Mouse (Mus musculus) kidney, postnatal 0 days (tissue): ENCODE measurements around the gene Tor4a. TPM values are rescaled to one million over a fixed set of nuclear protein-coding genes. Genes with fewer than 3 reads are reported as not detected.

ENCODE experiments used
- ATAC-seq: fragments of 200-750 bp; cut with Nextera tagmentation; replicated peaks from 2 replicates; pipeline ENCODE4 v1.8.0; 2017; ENCODE audit warnings: low read depth, moderate number of reproducible peaks, moderate TSS enrichment, moderate library complexity; ENCODE audit not compliant: low FRiP score
- DNase-seq: peaks from one replicate; pipeline ENCODE4 v3.0.0-alpha.2; 2016; ENCODE audit warnings: low spot score
- H3K27ac ChIP-seq: fragments of 300-500 bp; sonication (generic); 2 replicates; pipeline ENCODE4 v1.5.1; 2014; ENCODE audit warnings: mild to moderate bottlenecking
- H3K27me3 ChIP-seq: fragments of 300-500 bp; sonication (generic); 2 replicates; pipeline ENCODE4 v1.6.1; 2014; ENCODE audit warnings: low read length, mixed read lengths; ENCODE audit not compliant: insufficient read depth
- H3K36me3 ChIP-seq: fragments of 300-500 bp; sonication (generic); 2 replicates; pipeline ENCODE4 v1.6.1; 2014; ENCODE audit warnings: low read length, mixed read lengths; ENCODE audit not compliant: insufficient read depth
- H3K4me1 ChIP-seq: fragments of 300-500 bp; sonication (generic); replicated peaks from 2 replicates; pipeline ENCODE4 v1.6.1; 2014; ENCODE audit warnings: antibody characterized with exemption, low read length, mixed read lengths; ENCODE audit not compliant: insufficient read depth
- H3K4me2 ChIP-seq: fragments of 300-500 bp; sonication (generic); 2 replicates; pipeline ENCODE4 v1.6.1; 2014; ENCODE audit warnings: mild to moderate bottlenecking, low read length, moderate library complexity, mixed read lengths
- H3K4me3 ChIP-seq: fragments of 300-500 bp; sonication (generic); replicated peaks from 2 replicates; pipeline ENCODE4 v1.5.1; 2014; ENCODE audit warnings: low read depth, low read length
- H3K9ac ChIP-seq: fragments of 300-500 bp; sonication (generic); 2 replicates; pipeline ENCODE4 v1.6.1; 2014; ENCODE audit warnings: low read depth, low read length
- H3K9me3 ChIP-seq: fragments of 300-500 bp; sonication (generic); replicated peaks from 2 replicates; pipeline ENCODE4 v1.6.1; 2016; ENCODE audit warnings: low read length, inconsistent platforms, mixed read lengths
- CTCF ChIP-seq: IDR thresholded peaks from 2 replicates; pipeline ENCODE4 v1.5.1; 2016; ENCODE audit warnings: antibody characterized with exemption, low read depth, mild to moderate bottlenecking, moderate library complexity
- WGBS: fragments of 180-500 bp; shearing (Covaris S2); extraction: QIAGEN DNeasy Blood & Tissue Kit; methylation state at CpG from one replicate; pipeline ENCODE4 v1.1.7; 2014; 5-methylcytosine and 5-hydroxymethylcytosine counted together
- polyA plus RNA-seq: library from polyadenylated mRNA; unstranded; fragments of >200 nt; fragmentation: Nextera tagmentation; extraction: Ambion mirVana; gene quantifications from 2 replicates; pipeline ENCODE4 v1.2.1, GENCODE M21; 2015

Gene Tor4a
- 10.8 and 12.0 TPM in 2 replicates for polyA plus RNA-seq

DNA sequence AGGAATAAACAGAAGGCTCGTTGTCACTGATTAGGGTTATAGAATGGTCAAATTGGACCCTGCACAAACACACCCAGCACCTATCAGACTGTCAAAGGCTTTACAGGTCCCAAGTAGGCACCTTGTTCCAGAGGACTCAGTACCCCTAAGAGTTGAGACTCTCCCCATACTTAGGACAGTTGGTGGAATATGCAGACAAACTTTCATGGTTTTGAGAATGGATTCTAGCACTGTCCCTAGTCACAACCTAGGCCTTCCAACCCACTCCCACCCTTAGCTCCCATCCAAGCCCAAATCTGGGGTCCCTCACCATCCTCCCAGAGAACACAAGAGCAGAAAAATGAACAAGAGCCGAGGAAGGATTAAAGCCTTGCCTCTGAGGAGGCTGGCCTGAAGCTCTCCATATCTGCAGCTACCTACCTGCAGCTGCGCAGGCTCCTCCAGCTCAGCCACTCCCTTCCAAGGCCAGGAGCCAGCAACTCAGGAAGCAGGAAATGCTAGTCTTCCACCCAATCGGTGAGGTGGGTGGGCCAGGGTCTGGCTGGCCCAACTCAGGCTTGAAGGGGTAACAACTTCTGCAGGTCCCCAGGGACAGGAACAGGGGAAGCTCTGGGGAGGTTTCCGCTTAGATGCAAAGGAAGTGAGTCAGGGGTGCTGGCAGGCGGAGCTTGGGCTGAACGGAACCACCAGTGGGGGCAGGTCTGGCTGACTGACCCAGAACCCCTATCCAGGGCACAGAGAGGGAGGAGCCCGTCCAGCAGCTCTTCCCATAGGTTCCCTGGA, at the start of gene Tor4a:
Tor4a (minus strand) TSS at position 715 of the 783 bp plus-strand sequence.
- TF ChIP-seq CTCF: no peak; the same call in 1 of the 2 replicates
- Histone ChIP-seq H3K4me2 (peak within 1 kb of the TSS; percentile 65), H3K4me3 (peak within 1 kb of the TSS; percentile 37), H3K9ac (peak within 1 kb of the TSS; percentile 50), H3K27ac (peak within 1 kb of the TSS; percentile 91), H3K9me3 (no peaks in the 10 kb centered on the region), H3K4me1 (peaks cover 14% of the 10 kb centered on the region), H3K27me3 (no peaks in the 10 kb centered on the region), H3K36me3 (peaks cover 18% of the 10 kb centered on the region)
- WGBS: 13% methylated on average over 8 of the region's 8 CpGs
- peak; percentile 90 for DNase-seq
- peak; percentile 71 for ATAC-seq

DNA sequence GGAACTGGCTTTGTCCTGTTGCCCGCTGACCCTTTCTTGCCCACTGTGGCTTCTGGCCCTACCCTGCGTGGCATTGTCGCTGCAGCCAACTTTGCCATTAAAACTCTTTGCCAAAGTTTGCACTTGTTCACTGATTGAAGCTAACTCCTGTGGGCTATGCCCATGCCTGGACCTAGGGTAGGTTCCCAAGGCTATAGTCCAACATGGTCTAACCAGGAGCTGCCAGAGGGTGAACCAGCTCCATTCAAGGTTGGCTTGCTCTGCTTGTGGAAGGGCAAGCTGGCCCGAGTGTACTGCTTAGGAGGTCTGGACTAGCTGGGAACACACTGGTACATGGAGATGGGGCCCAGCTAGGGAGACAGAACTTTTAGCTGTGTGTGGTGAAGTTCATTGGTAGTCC, 47.5 kb upstream of the Tor4a start:
- no peak for DNase-seq
- H3K36me3 ChIP-seq: peaks cover 2% of the 10 kb centered on the region
- no peak overlapping the region for H3K9ac ChIP-seq

DNA sequence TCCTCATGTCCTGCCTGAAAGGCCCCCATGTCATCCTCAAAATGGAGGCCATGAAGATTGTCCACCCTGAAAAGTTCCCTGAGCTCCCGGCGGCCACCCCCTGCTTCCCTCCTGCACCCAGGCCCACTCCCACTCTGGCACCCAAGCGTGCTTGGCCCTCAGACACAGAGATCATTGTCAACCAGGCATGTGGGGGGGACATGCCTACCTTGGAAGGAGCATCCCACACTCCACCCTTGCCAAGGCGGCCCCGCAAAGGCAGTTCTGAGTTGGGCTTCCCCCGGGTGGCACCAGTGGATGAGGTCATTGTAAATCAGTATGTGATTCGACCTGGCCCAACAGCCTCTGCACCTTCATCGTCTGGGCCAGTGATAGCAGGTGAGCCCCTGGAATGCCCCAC, 46.7 kb upstream of the Tor4a start:
- Histone ChIP-seq H3K4me3 (no peak overlapping the region), H3K36me3 (no peaks in the 10 kb centered on the region), H3K27ac (no peak overlapping the region), H3K4me1 (peaks cover 20% of the 10 kb centered on the region), H3K9me3 (no peaks in the 10 kb centered on the region), H3K4me2 (peak overlapping the region; percentile 92), H3K27me3 (no peaks in the 10 kb centered on the region), H3K9ac (no peak overlapping the region)
- 71% methylated on average over 8 of the region's 8 CpGs for whole genome bisulfite sequencing
- TF ChIP-seq CTCF: no peak
- DNase-seq (no peak), ATAC-seq (no peak)

More for the DNA sequence above, 47.5 kb upstream of the Tor4a start:
- H3K27ac ChIP-seq: no peak overlapping the region
- H3K4me2 ChIP-seq: no peak overlapping the region
- 90% methylated on average over 4 of the region's 4 CpGs for WGBS
- TF ChIP-seq CTCF: no peak
- ATAC-seq: no peak
- no peaks in the 10 kb centered on the region for H3K27me3 ChIP-seq
- no peak overlapping the region for H3K4me3 ChIP-seq
- H3K9me3 ChIP-seq: no peaks in the 10 kb centered on the region
- H3K4me1 ChIP-seq: peaks cover 20% of the 10 kb centered on the region

DNA sequence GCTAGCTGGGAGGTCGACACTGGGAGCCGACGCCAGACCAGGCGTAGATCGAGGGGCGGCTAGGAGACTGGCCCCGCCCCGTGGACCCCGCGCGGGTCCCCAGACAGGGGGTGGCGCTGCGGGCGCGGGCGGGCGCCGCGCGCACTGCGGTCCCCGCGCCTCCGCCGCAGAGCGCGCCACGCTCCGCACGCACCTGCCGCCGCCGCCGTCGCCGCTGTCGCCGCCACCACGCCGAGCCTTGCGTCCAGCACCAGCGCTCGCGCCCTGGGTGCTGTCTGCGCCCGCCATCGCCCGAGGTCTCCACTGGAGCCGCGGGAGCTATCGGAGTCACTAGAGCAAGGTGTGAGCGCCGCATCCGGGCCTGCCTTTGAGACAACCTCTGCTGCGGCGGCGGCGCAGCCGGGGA, 45.4 kb upstream of the Tor4a start, which contains the start of the genes Rnf208 and Cysrt1:
Rnf208 (plus strand) TSS at position 155 of the 406 bp plus-strand sequence.
Cysrt1 (minus strand) TSS at position 352 of the 406 bp plus-strand sequence.
- H3K36me3 ChIP-seq: no peaks in the 10 kb centered on the region
- ATAC-seq (0 out of 2 replicates have a peak, but pooled peaks have one; percentile 0), DNase-seq (no peak)
- peak within 1 kb of the TSS; percentile 92 for H3K4me2 ChIP-seq
- peak within 1 kb of the TSS; percentile 68 for H3K9ac ChIP-seq
- no peak for TF ChIP-seq CTCF
- WGBS: under 1% methylated on average over 45 of the region's 59 CpGs
- peak within 1 kb of the TSS; percentile 59 for H3K27ac ChIP-seq
- no peaks in the 10 kb centered on the region for H3K9me3 ChIP-seq
- H3K27me3 ChIP-seq: no peaks in the 10 kb centered on the region
- H3K4me1 ChIP-seq: peaks cover 20% of the 10 kb centered on the region
- H3K4me3 ChIP-seq: peak within 1 kb of the TSS; percentile 49

DNA sequence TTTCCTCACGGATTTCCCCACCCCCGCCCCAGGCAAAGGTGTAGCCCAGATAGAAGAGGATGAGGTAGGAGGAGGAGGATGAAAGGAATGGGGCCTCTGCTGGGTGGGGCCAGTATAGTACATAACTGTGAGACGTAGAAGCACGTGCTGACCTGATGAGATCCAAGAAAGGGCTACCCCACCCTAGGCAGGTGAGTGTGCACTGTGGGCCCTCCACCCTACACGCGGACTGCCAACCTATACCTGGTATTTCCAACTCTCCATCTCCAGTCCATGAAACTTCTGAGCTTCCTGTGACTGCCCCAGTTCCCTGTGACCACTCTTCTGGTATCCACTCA, 44.7 kb upstream of the Tor4a start:
- Histone ChIP-seq H3K9ac (no peak overlapping the region), H3K36me3 (no peaks in the 10 kb centered on the region), H3K9me3 (no peaks in the 10 kb centered on the region), H3K4me3 (peak overlapping the region; percentile 26; the same call in 1 of the 2 replicates), H3K4me1 (peaks cover 20% of the 10 kb centered on the region), H3K27ac (peak overlapping the region; percentile 59; the same call in 1 of the 2 replicates), H3K27me3 (no peaks in the 10 kb centered on the region), H3K4me2 (peak overlapping the region; percentile 92)
- 14% methylated on average over 6 of the region's 6 CpGs for WGBS
- DNase-seq (no peak), ATAC-seq (0 out of 2 replicates have a peak, but pooled peaks have one; percentile 10)
- no peak for TF ChIP-seq CTCF

DNA sequence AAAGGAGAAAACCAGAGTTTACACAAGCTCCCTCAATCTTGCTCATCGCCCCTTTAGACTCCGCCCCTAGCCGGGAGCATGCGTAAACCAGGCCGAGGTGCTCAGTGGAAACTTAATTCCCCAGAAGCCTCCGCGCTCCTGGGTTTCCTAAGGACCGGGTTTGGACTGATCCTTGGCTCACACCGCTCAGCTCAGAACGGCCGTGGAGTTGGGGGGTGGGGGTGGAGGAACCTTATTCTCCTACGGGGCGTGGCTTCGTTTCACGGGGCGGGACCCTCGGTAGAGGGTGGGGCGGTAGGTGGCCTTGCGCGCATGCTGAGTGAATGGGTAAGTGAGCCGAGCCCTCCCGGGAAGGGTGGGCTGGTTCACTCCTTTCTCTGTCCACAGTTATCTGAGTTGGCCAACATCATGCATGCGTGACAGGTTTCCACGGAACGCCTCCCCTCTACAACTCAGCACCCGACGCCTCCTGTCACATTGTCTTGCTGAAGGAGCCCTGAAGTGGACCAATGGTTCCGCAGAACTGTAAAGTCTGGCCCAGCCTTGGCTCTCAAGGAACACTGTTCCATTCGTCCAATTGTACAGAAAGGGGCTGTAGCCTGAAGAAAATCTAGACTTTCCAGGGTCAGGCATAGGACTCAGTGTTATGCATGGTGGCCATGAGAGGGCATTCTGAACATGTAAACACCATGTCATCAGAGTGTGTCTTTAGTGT, 44.2 kb upstream of the Tor4a start:
- Histone ChIP-seq H3K9ac (peak overlapping the region; percentile 28; the same call in 1 of the 2 replicates), H3K4me1 (peaks cover 20% of the 10 kb centered on the region), H3K9me3 (no peaks in the 10 kb centered on the region), H3K4me3 (peak overlapping the region; percentile 26), H3K27me3 (no peaks in the 10 kb centered on the region), H3K4me2 (peak overlapping the region; percentile 92), H3K36me3 (no peaks in the 10 kb centered on the region), H3K27ac (peak overlapping the region; percentile 59)
- 2% methylated on average over 29 of the region's 29 CpGs for WGBS
- no peak for TF ChIP-seq CTCF
- DNase-seq (peak; percentile 85), ATAC-seq (peak; percentile 84)
